Mouse (Mus musculus) testis, adult 2 months (tissue): ENCODE measurements at regions not wholly inside any gene's neighbourhood (a gene's known extent, or its start where the extent isn't known, plus 50 kb on each side); places are given as distances from the start of the nearest gene placed in this dataset.

Experiments
- H3K27ac ChIP-seq: fragments of 200-500 bp; 2 replicates; pipeline ENCODE4 v1.5.1; 2012; ENCODE audit warnings: low read depth, low read length; ENCODE audit not compliant: control insufficient read depth, insufficient read depth
- H3K27me3 ChIP-seq: fragments of 200-500 bp; 2 replicates; pipeline ENCODE4 v1.6.1; 2012; ENCODE audit warnings: mild to moderate bottlenecking, low read length, moderate library complexity; ENCODE audit not compliant: control insufficient read depth, insufficient read depth
- H3K36me3 ChIP-seq: fragments of 200-500 bp; 2 replicates; pipeline ENCODE4 v1.6.1; 2012; ENCODE audit warnings: mild to moderate bottlenecking, low read length; ENCODE audit not compliant: control insufficient read depth, insufficient read depth
- H3K4me1 ChIP-seq: fragments of 200-500 bp; 2 replicates; pipeline ENCODE4 v1.6.1; 2012; ENCODE audit warnings: low read length; ENCODE audit not compliant: control insufficient read depth, insufficient read depth
- H3K4me3 ChIP-seq: fragments of 200-500 bp; 2 replicates; pipeline ENCODE4 v1.5.1; 2012; ENCODE audit warnings: low read depth, mild to moderate bottlenecking, low read length, moderate library complexity, mixed read lengths; ENCODE audit not compliant: control insufficient read depth
- CTCF ChIP-seq: fragments of 200-500 bp; IDR thresholded peaks from 2 replicates; pipeline ENCODE4 v1.5.1; 2012; ENCODE audit warnings: low read depth, mild to moderate bottlenecking, inconsistent platforms, low read length, moderate library complexity; ENCODE audit not compliant: control insufficient read depth, insufficient read depth, insufficient replicate concordance
- POLR2A ChIP-seq: fragments of 200-500 bp; IDR thresholded peaks from 2 replicates; pipeline ENCODE4 v1.6.1; 2012; ENCODE audit warnings: low read depth, mild to moderate bottlenecking, inconsistent platforms, low read length, moderate library complexity; ENCODE audit not compliant: control insufficient read depth

DNA sequence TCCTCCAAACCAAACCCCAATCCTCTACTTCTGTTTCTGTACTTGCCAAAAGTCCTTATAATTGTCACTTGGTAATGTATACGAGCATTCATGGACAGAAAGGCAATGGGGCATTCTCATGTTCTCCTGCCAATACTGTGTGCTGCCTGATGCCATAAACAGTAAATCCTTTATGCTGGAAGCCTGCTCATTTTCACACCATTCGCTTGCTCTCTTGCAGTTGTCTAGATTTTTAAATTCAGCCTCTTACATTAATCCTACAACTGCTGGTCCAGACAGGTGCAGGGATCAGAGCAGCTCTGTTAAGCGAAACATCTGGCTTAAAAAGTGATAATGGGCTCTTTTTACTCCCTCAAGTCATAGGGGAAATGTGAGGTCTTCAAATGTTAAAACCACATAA lies 152.9 kb upstream of the Vgll2 start:
- H3K4me1 ChIP-seq: no peaks in the 10 kb centered on the region
- TF ChIP-seq CTCF (no peak), POLR2A (no peak)
- H3K27ac ChIP-seq: no peak overlapping the region
- no peak overlapping the region for H3K4me3 ChIP-seq
- no peaks in the 10 kb centered on the region for H3K27me3 ChIP-seq
- H3K36me3 ChIP-seq: no peaks in the 10 kb centered on the region

DNA sequence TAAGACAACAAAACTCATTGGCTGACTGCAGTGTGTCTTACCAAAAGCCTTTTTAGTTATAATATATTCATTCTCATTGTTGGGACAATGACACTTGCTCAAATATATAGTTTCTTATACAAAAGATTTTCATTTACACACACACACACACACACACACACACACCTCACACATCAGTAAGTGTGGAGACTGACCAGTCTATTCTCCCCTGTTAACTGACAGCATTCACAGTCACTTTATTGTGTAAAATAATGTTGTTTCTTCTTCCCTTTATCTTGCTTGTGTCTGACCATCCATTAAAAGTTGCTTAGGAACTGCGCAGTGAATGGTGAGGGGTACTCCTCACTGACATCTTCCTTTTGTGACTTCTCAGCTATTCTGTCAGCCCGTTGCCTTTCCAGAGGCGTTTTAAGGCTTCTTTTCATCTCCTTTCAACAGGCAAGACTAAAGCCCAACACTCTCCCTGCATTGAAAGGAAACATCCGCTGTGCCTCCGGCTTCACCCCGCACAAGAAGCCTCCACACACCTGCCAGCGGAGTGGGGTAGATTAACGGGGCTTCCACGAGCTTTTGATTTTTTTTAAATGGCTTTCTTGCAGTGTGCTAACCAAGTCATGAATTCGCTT lies 111.1 kb upstream of the Vgll2 start:
- H3K4me1 ChIP-seq: no peaks in the 10 kb centered on the region
- H3K27ac ChIP-seq: no peak overlapping the region
- H3K27me3 ChIP-seq: no peaks in the 10 kb centered on the region
- TF ChIP-seq CTCF (no peak), POLR2A (no peak)
- no peak overlapping the region for H3K4me3 ChIP-seq
- H3K36me3 ChIP-seq: no peaks in the 10 kb centered on the region

DNA sequence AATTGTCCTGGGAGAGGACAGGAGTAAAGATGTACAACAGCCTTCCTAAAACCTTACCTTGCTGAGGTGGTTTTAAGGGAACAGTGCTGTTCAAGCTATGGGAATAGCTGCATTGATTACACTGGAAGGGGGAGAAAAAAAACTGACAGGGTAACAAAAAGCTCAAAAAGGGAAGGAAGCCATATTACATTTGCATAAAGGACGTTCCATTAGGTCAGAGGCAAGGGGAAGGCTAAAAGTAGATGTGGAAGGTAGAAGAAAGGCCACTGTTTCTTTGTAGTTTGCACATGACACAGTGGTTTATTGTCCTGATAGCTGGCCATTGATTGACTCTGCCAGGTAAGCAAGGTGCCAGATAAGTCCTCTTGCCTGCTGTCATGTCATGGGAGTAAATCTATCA lies 110.2 kb upstream of the Vgll2 start:
- Histone ChIP-seq H3K4me3 (no peak overlapping the region), H3K27ac (no peak overlapping the region)
- TF ChIP-seq CTCF: no peak
- TF ChIP-seq POLR2A: no peak

DNA sequence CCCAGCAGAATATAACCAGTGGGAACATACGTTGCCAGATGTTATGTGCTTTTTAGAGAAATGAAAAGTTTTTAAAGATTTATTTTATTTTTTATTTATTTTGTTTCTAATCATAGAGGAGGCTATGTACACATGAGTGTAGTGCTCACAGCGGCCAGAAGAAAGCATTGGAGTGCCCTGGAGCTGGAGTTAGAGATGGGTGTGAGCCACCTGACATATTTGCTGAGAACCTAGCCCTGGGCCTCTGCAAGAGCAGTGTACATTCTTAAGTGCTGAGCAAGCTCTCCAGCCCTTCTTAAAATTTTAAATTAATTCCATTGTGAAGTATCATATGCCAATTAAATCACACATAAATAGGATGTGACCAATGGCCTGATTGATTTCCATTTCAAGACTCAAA lies 95.7 kb upstream of the Vgll2 start:
- Histone ChIP-seq H3K36me3 (no peaks in the 10 kb centered on the region), H3K4me1 (no peaks in the 10 kb centered on the region), H3K4me3 (no peak overlapping the region), H3K27me3 (no peaks in the 10 kb centered on the region), H3K27ac (no peak overlapping the region)
- no peak for TF ChIP-seq POLR2A
- TF ChIP-seq CTCF: no peak

More for the DNA sequence above, 110.2 kb upstream of the Vgll2 start:
- Histone ChIP-seq H3K36me3 (no peaks in the 10 kb centered on the region), H3K4me1 (no peaks in the 10 kb centered on the region), H3K27me3 (no peaks in the 10 kb centered on the region)

DNA sequence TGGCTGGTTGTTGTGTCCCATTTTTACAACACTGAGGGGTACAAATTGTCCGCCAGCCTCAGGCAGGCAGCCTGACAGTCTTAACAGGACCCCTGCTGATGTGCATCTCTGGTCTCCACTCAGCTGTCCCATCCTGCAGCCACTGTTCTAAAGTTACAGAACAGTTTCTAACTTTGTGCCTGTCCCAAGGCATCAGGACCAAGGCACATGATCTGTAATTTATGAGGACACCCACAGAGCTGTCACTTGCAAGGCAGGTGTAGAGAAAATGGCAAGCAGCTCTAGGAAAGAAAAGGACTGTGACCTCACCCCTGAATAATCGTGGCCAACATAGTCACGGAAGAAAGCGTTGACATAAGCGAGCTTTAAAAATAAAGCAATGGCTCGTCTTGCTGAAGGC lies 93.0 kb upstream of the Vgll2 start:
- Histone ChIP-seq H3K27ac (no peak overlapping the region), H3K4me1 (no peaks in the 10 kb centered on the region), H3K4me3 (no peak overlapping the region)

DNA sequence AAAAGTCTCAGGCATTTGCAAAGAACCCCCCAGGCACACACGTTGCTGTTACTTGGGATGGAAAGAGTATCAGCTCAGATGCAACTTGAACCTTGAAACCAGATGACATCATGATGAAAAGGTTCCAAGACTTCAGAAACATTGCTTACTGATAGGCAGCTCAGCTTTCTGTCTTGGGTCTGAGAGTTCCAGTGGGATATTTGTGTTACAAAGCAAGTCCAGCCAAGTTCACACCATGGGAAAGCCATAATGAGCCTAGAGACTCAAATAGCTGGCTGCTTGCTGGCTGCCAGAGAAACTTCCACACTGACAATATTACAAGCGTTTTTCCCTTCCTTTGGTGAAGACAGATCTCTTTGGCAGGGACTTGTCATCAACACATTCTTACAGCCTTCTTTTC lies 92.0 kb upstream of the Vgll2 start:
- no peaks in the 10 kb centered on the region for H3K4me1 ChIP-seq
- H3K27me3 ChIP-seq: no peaks in the 10 kb centered on the region
- no peak overlapping the region for H3K27ac ChIP-seq

More for the DNA sequence above, 93.0 kb upstream of the Vgll2 start:
- Histone ChIP-seq H3K27me3 (no peaks in the 10 kb centered on the region), H3K36me3 (no peaks in the 10 kb centered on the region)
- no peak for TF ChIP-seq CTCF
- no peak for TF ChIP-seq POLR2A

DNA sequence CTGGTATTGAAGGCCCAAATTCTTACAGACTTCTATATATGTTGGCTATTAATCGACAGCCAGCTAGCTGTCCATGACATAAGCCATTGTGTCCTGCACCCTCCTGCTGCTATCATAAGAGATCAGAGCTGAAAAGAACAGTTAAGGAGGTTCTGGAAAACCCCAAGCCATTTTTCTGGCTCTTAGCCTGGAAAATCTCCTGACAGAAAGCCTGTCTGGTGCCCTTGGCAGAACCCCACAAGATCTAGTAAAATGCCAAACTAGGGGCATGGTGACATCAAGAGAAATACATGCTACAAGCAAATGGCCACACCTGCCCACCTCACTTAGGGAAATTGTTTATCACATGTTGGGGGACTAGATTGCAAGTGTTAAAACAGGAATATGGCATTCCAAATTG lies 91.6 kb upstream of the Vgll2 start:
- TF ChIP-seq CTCF: no peak
- TF ChIP-seq POLR2A: no peak
- H3K27me3 ChIP-seq: no peaks in the 10 kb centered on the region
- H3K36me3 ChIP-seq: no peaks in the 10 kb centered on the region
- H3K4me1 ChIP-seq: no peaks in the 10 kb centered on the region
- H3K4me3 ChIP-seq: no peak overlapping the region
- no peak overlapping the region for H3K27ac ChIP-seq

More for the DNA sequence above, 92.0 kb upstream of the Vgll2 start:
- no peak for TF ChIP-seq CTCF
- no peak overlapping the region for H3K4me3 ChIP-seq
- no peaks in the 10 kb centered on the region for H3K36me3 ChIP-seq

DNA sequence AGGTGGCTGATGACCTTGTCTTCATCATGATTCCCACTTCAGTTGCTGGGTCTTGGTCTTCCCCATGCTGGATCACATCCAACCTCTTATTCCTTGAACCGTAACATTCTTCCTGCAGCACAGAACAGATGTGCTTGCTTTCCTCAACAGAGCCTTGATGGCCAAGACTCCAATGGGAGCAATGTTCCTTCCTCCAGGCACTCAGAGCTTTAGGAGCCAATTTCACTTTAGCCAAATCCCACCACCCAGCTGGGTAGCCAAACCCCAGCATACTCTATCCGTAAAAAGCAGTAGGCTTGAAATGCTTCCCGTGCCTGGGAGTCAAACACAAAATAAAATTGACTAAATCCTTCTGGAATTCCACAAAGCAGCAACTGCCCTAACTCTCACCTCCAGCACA lies 86.8 kb upstream of the Vgll2 start:
- Histone ChIP-seq H3K27me3 (no peaks in the 10 kb centered on the region), H3K27ac (no peak overlapping the region), H3K36me3 (no peaks in the 10 kb centered on the region), H3K4me1 (no peaks in the 10 kb centered on the region), H3K4me3 (no peak overlapping the region)
- TF ChIP-seq POLR2A: no peak
